Mouse (Mus musculus): ENCODE measurements at regions not wholly inside any gene's neighbourhood (a gene's known extent, or its start where the extent isn't known, plus 50 kb on each side); places are given as distances from the start of the nearest gene placed in this dataset.

- Histone ChIP-seq H3K4me2 (ENCODE audit: low read depth, low read length) (no peak overlapping the region), H3K9ac (ENCODE audit: low read length) (no peak overlapping the region), H3K27me3 (ENCODE audit: control insufficient read depth, insufficient read depth, low read depth, low read length) (no peaks in the 10 kb centered on the region), H3K4me3 (ENCODE audit: low read length) (no peak overlapping the region), H3K9me3 (ENCODE audit: control insufficient read depth, low read length) (no peaks in the 10 kb centered on the region), H3K27ac (ENCODE audit: low read length) (no peak overlapping the region), H3K4me1 (replicated peaks; ENCODE audit: control insufficient read depth, insufficient read depth, low read length) (no peaks in the 10 kb centered on the region), H3K36me3 (ENCODE audit: control insufficient read depth, insufficient read depth, low read length) (no peaks in the 10 kb centered on the region)
- no peak for ATAC-seq (ENCODE audit: low read depth)
- 86% methylated on average over 2 of the region's 2 CpGs for WGBS
These were observed 2494.3 kb upstream of the Gm7489 start for GRCm38 (mm10) chr15:51390383-51390782.

DNA sequence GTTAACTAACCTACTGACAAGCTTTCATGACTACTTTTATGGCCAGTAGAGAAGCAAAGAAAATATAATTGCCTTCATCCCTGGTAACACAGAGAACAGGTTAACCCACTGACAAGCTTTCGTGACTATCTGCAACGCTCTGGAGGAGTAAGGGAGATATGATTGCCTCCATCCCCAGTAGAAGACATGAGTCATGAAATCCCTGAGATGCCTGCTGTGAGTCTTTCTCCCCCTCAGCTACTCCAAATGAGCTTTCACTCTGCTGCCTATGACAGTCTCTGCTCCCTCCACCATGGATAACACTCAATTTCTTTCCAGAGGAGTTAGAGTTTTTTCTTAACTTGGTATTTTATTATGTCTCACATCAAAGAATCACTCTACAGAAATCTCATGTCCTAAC lies 2493.4 kb upstream of the Gm7489 start:
- Histone ChIP-seq H3K9ac (ENCODE audit: low read length) (no peak overlapping the region), H3K4me3 (ENCODE audit: low read length) (no peak overlapping the region), H3K36me3 (ENCODE audit: control insufficient read depth, insufficient read depth, low read length) (no peaks in the 10 kb centered on the region), H3K27me3 (ENCODE audit: control insufficient read depth, insufficient read depth, low read depth, low read length) (no peaks in the 10 kb centered on the region), H3K4me1 (replicated peaks; ENCODE audit: control insufficient read depth, insufficient read depth, low read length) (no peaks in the 10 kb centered on the region), H3K9me3 (ENCODE audit: control insufficient read depth, low read length) (no peaks in the 10 kb centered on the region), H3K4me2 (ENCODE audit: low read depth, low read length) (no peak overlapping the region), H3K27ac (ENCODE audit: low read length) (no peak overlapping the region)
- ATAC-seq (ENCODE audit: low read depth) = no peak
- 84% methylated on average over 2 of the region's 2 CpGs for WGBS

DNA sequence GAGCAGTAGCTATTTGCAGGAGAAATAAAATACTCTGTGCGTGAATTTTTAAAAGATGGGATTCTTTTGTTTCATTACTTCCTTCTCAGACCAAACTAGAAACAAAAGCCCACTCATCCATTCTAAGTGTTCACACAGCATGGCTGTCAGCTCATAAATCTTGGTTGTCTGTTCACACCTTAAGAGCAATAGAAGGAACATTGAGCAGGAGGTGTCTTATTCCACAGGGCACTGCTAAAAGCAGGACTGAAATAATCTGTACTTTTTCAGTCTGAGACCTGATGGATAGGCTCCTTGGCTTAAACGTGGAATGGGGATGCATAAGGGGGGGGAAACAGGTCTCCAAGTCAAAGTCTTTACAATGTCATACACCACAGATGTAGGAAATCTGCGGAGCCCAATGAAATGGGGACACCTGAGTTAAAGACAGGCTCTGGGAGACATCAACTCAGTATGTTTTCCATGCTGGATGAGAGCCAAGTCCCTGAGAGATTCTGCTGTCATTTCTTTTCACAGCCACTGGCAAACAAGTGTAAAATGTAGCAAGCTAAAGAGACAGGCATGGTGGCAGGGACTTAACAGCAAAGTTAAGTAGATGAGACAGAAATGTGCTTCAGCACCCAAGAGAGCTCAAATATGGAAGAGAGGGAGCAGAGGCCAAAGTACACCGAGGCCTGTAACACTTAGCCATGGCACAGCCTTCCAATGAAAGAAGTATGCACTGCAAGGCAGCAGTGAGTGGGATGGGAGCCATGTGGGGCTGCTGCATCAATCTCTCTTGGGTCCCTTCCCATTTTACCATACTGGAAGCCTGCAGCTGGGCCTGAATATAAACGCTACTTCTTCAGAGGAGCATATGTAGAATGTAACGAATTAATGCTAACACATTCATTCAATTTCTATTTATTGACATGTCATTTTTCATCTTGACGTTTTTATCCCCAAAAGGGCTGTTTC lies 2492.0 kb upstream of the Gm7489 start:
- H3K4me2 ChIP-seq (ENCODE audit: low read depth, low read length) = no peak overlapping the region
- no peak overlapping the region for H3K4me3 ChIP-seq (ENCODE audit: low read length)
- no peaks in the 10 kb centered on the region for H3K9me3 ChIP-seq (ENCODE audit: control insufficient read depth, low read length)
- 63% methylated on average over 7 of the region's 7 CpGs for WGBS
- H3K27ac ChIP-seq (ENCODE audit: low read length) = no peak overlapping the region
- no peaks in the 10 kb centered on the region for H3K4me1 ChIP-seq (replicated peaks; ENCODE audit: control insufficient read depth, insufficient read depth, low read length)
- no peak overlapping the region for H3K9ac ChIP-seq (ENCODE audit: low read length)
- no peaks in the 10 kb centered on the region for H3K27me3 ChIP-seq (ENCODE audit: control insufficient read depth, insufficient read depth, low read depth, low read length)
- ATAC-seq (ENCODE audit: low read depth) = no peak
- no peaks in the 10 kb centered on the region for H3K36me3 ChIP-seq (ENCODE audit: control insufficient read depth, insufficient read depth, low read length)

GRCm38 (mm10) chr15:51395961-51396360 lies 2488.7 kb upstream of the Gm7489 start:
- Histone ChIP-seq H3K4me3 (ENCODE audit: low read length) (no peak overlapping the region), H3K27me3 (ENCODE audit: control insufficient read depth, insufficient read depth, low read depth, low read length) (no peaks in the 10 kb centered on the region), H3K4me2 (ENCODE audit: low read depth, low read length) (no peak overlapping the region), H3K4me1 (replicated peaks; ENCODE audit: control insufficient read depth, insufficient read depth, low read length) (no peaks in the 10 kb centered on the region), H3K27ac (ENCODE audit: low read length) (no peak overlapping the region), H3K9ac (ENCODE audit: low read length) (no peak overlapping the region), H3K36me3 (ENCODE audit: control insufficient read depth, insufficient read depth, low read length) (no peaks in the 10 kb centered on the region), H3K9me3 (ENCODE audit: control insufficient read depth, low read length) (no peaks in the 10 kb centered on the region)
- no peak for ATAC-seq (ENCODE audit: low read depth)
- 75% methylated on average over 8 of the region's 8 CpGs for whole genome bisulfite sequencing

GRCm38 (mm10) chr15:51403581-51403980 lies 2481.1 kb upstream of the Gm7489 start:
- Histone ChIP-seq H3K36me3 (ENCODE audit: control insufficient read depth, insufficient read depth, low read length) (no peaks in the 10 kb centered on the region), H3K4me3 (ENCODE audit: low read length) (no peak overlapping the region), H3K4me2 (ENCODE audit: low read depth, low read length) (no peak overlapping the region), H3K27ac (ENCODE audit: low read length) (no peak overlapping the region), H3K9ac (ENCODE audit: low read length) (no peak overlapping the region), H3K9me3 (ENCODE audit: control insufficient read depth, low read length) (no peaks in the 10 kb centered on the region), H3K27me3 (ENCODE audit: control insufficient read depth, insufficient read depth, low read depth, low read length) (no peaks in the 10 kb centered on the region), H3K4me1 (replicated peaks; ENCODE audit: control insufficient read depth, insufficient read depth, low read length) (no peaks in the 10 kb centered on the region)
- no peak for ATAC-seq (ENCODE audit: low read depth)
- WGBS = 87% methylated on average over 3 of the region's 3 CpGs

- H3K27ac ChIP-seq (ENCODE audit: low read length) = no peak overlapping the region
- H3K4me3 ChIP-seq (ENCODE audit: low read length) = no peak overlapping the region
- no peaks in the 10 kb centered on the region for H3K4me1 ChIP-seq (replicated peaks; ENCODE audit: control insufficient read depth, insufficient read depth, low read length)
- no peaks in the 10 kb centered on the region for H3K9me3 ChIP-seq (ENCODE audit: control insufficient read depth, low read length)
- 28% methylated on average over 6 of the region's 6 CpGs for WGBS
- H3K27me3 ChIP-seq (ENCODE audit: control insufficient read depth, insufficient read depth, low read depth, low read length) = no peaks in the 10 kb centered on the region
- H3K4me2 ChIP-seq (ENCODE audit: low read depth, low read length) = no peak overlapping the region
- peak; percentile 76 for ATAC-seq (ENCODE audit: low read depth)
- H3K9ac ChIP-seq (ENCODE audit: low read length) = no peak overlapping the region
- no peaks in the 10 kb centered on the region for H3K36me3 ChIP-seq (ENCODE audit: control insufficient read depth, insufficient read depth, low read length)
These were observed 2474.9 kb upstream of the Gm7489 start for GRCm38 (mm10) chr15:51409791-51410308.

GRCm38 (mm10) chr15:51411966-51412365 lies 2472.7 kb upstream of the Gm7489 start:
- no peak for ATAC-seq (ENCODE audit: low read depth)
- H3K4me1 ChIP-seq (replicated peaks; ENCODE audit: control insufficient read depth, insufficient read depth, low read length) = no peaks in the 10 kb centered on the region
- no peak overlapping the region for H3K9ac ChIP-seq (ENCODE audit: low read length)
- no peak overlapping the region for H3K4me2 ChIP-seq (ENCODE audit: low read depth, low read length)
- H3K27me3 ChIP-seq (ENCODE audit: control insufficient read depth, insufficient read depth, low read depth, low read length) = no peaks in the 10 kb centered on the region
- no peaks in the 10 kb centered on the region for H3K9me3 ChIP-seq (ENCODE audit: control insufficient read depth, low read length)
- no peak overlapping the region for H3K27ac ChIP-seq (ENCODE audit: low read length)
- H3K4me3 ChIP-seq (ENCODE audit: low read length) = no peak overlapping the region
- no peaks in the 10 kb centered on the region for H3K36me3 ChIP-seq (ENCODE audit: control insufficient read depth, insufficient read depth, low read length)

DNA sequence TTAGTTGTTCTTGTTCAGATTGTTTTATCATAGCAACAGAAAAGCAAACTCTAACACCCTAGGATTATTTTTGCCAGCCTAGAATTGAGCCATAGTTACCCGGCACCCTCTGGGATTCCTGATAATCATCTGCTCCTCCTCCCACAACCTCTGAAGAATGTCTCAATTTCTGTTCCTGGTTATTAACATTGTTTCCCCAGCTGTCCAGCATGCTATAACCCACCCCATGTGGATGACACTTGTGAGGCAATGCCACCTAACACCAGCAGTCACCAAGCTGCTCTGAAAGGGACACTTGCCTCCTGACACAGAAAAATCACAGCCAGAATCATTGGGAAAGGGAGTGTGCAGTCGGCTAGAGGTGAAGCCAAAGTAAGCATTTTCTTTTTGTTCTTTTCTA lies 2442.1 kb upstream of the Gm7489 start:
- no peak for ATAC-seq (ENCODE audit: low read depth)
- no peaks in the 10 kb centered on the region for H3K9me3 ChIP-seq (ENCODE audit: control insufficient read depth, low read length)
- no peaks in the 10 kb centered on the region for H3K4me1 ChIP-seq (replicated peaks; ENCODE audit: control insufficient read depth, insufficient read depth, low read length)
- no peak overlapping the region for H3K4me2 ChIP-seq (ENCODE audit: low read depth, low read length)
- H3K27ac ChIP-seq (ENCODE audit: low read length) = no peak overlapping the region
- no peak overlapping the region for H3K9ac ChIP-seq (ENCODE audit: low read length)
- H3K36me3 ChIP-seq (ENCODE audit: control insufficient read depth, insufficient read depth, low read length) = no peaks in the 10 kb centered on the region
- H3K27me3 ChIP-seq (ENCODE audit: control insufficient read depth, insufficient read depth, low read depth, low read length) = no peaks in the 10 kb centered on the region
- 61% methylated on average over 2 of the region's 2 CpGs for WGBS
- no peak overlapping the region for H3K4me3 ChIP-seq (ENCODE audit: low read length)

- 62% methylated on average over 3 of the region's 3 CpGs for WGBS
- H3K4me2 ChIP-seq (ENCODE audit: low read depth, low read length) = no peak overlapping the region
- no peaks in the 10 kb centered on the region for H3K4me1 ChIP-seq (replicated peaks; ENCODE audit: control insufficient read depth, insufficient read depth, low read length)
- no peaks in the 10 kb centered on the region for H3K27me3 ChIP-seq (ENCODE audit: control insufficient read depth, insufficient read depth, low read depth, low read length)
- no peak overlapping the region for H3K27ac ChIP-seq (ENCODE audit: low read length)
- no peaks in the 10 kb centered on the region for H3K36me3 ChIP-seq (ENCODE audit: control insufficient read depth, insufficient read depth, low read length)
- no peak overlapping the region for H3K4me3 ChIP-seq (ENCODE audit: low read length)
- no peak overlapping the region for H3K9ac ChIP-seq (ENCODE audit: low read length)
- H3K9me3 ChIP-seq (ENCODE audit: control insufficient read depth, low read length) = no peaks in the 10 kb centered on the region
- ATAC-seq (ENCODE audit: low read depth) = no peak
These were observed 2414.8 kb upstream of the Gm7489 start for GRCm38 (mm10) chr15:51469895-51470294.

All from lung, embryonic 16.5 days (tissue).